Mouse (Mus musculus) CH12.LX (cell line): ENCODE measurements at regions not wholly inside any gene's neighbourhood (a gene's known extent, or its start where the extent isn't known, plus 50 kb on each side); places are given as distances from the start of the nearest gene placed in this dataset.
"Not testable (repeated sequence)": the region's sequence is repeated elsewhere in the genome, so short reads cannot be mapped to it uniquely, and the experiment has no call there.

ENCODE experiments used
- DNase-seq: peaks from one replicate; pipeline ENCODE4 v3.0.0-alpha.2; 2013; ENCODE audit errors: extremely low read depth
- H3K27ac ChIP-seq: 2 replicates; pipeline ENCODE4 v1.5.1; 2012; ENCODE audit warnings: low read depth, mild to moderate bottlenecking, control low read depth, moderate library complexity; ENCODE audit not compliant: insufficient read depth
- H3K27me3 ChIP-seq: replicated peaks from 2 replicates; pipeline ENCODE3; 2012; ENCODE audit warnings: inconsistent platforms
- H3K36me3 ChIP-seq, 2 experiments: replicated peaks in 1 of 2; 2 replicates each; pipeline versions ENCODE3 to v1.6.1; 2012; ENCODE audit warnings: inconsistent platforms in 1 of 2, low read length in 1 of 2, mild to moderate bottlenecking in 1 of 2, mixed read lengths in 1 of 2, moderate library complexity in 1 of 2; ENCODE audit not compliant: control insufficient read depth in 1 of 2, insufficient read depth in 1 of 2
- H3K4me1 ChIP-seq, 2 experiments: 2 replicates each; pipeline ENCODE4 v1.6.1; 2012; ENCODE audit warnings: inconsistent platforms in 1 of 2, moderate library complexity in 1 of 2; ENCODE audit not compliant: insufficient read depth in 2 of 2, control insufficient read depth in 1 of 2
- H3K4me2 ChIP-seq: 2 replicates; pipeline ENCODE4 v1.6.1; 2012; ENCODE audit warnings: low read depth, mild to moderate bottlenecking, control low read depth; ENCODE audit not compliant: poor library complexity, insufficient read depth, severe bottlenecking
- H3K4me3 ChIP-seq, 3 experiments: fragments of 150-350 bp in 1 of 3; sonication (generic) in 1 of 3; replicated peaks in 1 of 3; 2 replicates each; pipeline versions ENCODE3 to v1.5.1; 2011 to 2012; ENCODE audit warnings: low read depth in 2 of 3, low read length in 2 of 3, mild to moderate bottlenecking in 2 of 3, moderate library complexity in 2 of 3, control low read depth in 1 of 3, improper control_type of control experiment in 1 of 3, inconsistent platforms in 1 of 3, mixed read lengths in 1 of 3; ENCODE audit not compliant: poor library complexity in 1 of 3
- H3K79me2 ChIP-seq: replicated peaks from 2 replicates; pipeline ENCODE4 v1.6.1; 2012; ENCODE audit warnings: mild to moderate bottlenecking, moderate library complexity; ENCODE audit not compliant: control insufficient read depth, poor library complexity, insufficient read depth, severe bottlenecking; ENCODE audit errors: extremely low read depth
- H3K9ac ChIP-seq: 2 replicates; pipeline ENCODE4 v1.6.1; 2012; ENCODE audit warnings: low read depth, mild to moderate bottlenecking, control low read depth, moderate library complexity; ENCODE audit not compliant: insufficient read depth
- H3K9me3 ChIP-seq: replicated peaks from 2 replicates; pipeline ENCODE3; 2012; ENCODE audit warnings: low read length, inconsistent platforms, mixed read lengths
- CTCF ChIP-seq, 2 experiments: IDR thresholded peaks in 1 of 2; conservative IDR thresholded peaks in 1 of 2; 2 replicates each; pipeline ENCODE4 v1.5.1; 2011 to 2012; ENCODE audit warnings: low read depth in 2 of 2, low read length in 2 of 2, improper control_type of control experiment in 1 of 2, inconsistent platforms in 1 of 2, mild to moderate bottlenecking in 1 of 2, moderate library complexity in 1 of 2
- ELF1 ChIP-seq: IDR thresholded peaks from 2 replicates; pipeline ENCODE4 v1.6.1; 2014; ENCODE audit warnings: low read depth, mild to moderate bottlenecking, inconsistent platforms, low read length, improper control_type of control experiment
- JUND ChIP-seq: conservative IDR thresholded peaks from 2 replicates; pipeline ENCODE4 v1.6.1; 2011; ENCODE audit warnings: low read depth, low read length, improper control_type of control experiment
- MAFK ChIP-seq: IDR thresholded peaks from 2 replicates; pipeline ENCODE4 v1.6.1; 2011; ENCODE audit warnings: low read length, improper control_type of control experiment; ENCODE audit not compliant: insufficient replicate concordance
- MAZ ChIP-seq: IDR thresholded peaks from 2 replicates; pipeline ENCODE4 v1.6.1; 2012; ENCODE audit warnings: low read depth, mild to moderate bottlenecking, inconsistent platforms, low read length, improper control_type of control experiment, moderate library complexity
- MXI1 ChIP-seq: IDR thresholded peaks from 2 replicates; pipeline ENCODE4 v1.6.1; 2011; ENCODE audit warnings: mild to moderate bottlenecking, low read depth, low read length, improper control_type of control experiment
- POLR2AphosphoS2 ChIP-seq: IDR thresholded peaks from 2 replicates; pipeline ENCODE4 v1.6.1; 2011; ENCODE audit warnings: low read depth, low read length, improper control_type of control experiment
- RAD21 ChIP-seq: IDR thresholded peaks from 2 replicates; pipeline ENCODE4 v1.6.1; 2011; ENCODE audit warnings: low read depth, mild to moderate bottlenecking, low read length, improper control_type of control experiment, moderate library complexity
- SIN3A ChIP-seq: IDR thresholded peaks from 2 replicates; pipeline ENCODE4 v1.6.1; 2012; ENCODE audit warnings: low read length, improper control_type of control experiment, inconsistent platforms
- SMC3 ChIP-seq: IDR thresholded peaks from 2 replicates; pipeline ENCODE4 v1.6.1; 2011; ENCODE audit warnings: low read depth, low read length, improper control_type of control experiment
- USF2 ChIP-seq: conservative IDR thresholded peaks from 2 replicates; pipeline ENCODE4 v1.6.1; 2011; ENCODE audit warnings: low read depth, low read length, improper control_type of control experiment
- ZC3H11A ChIP-seq: IDR thresholded peaks from 2 replicates; pipeline ENCODE4 v1.6.1; 2012; ENCODE audit warnings: low read depth, mild to moderate bottlenecking, inconsistent platforms, low read length, improper control_type of control experiment
- ZNF384 ChIP-seq: IDR thresholded peaks from 2 replicates; pipeline ENCODE4 v1.6.1; 2012; ENCODE audit warnings: low read depth, low read length, improper control_type of control experiment, inconsistent platforms
- dilution Hi-C: fragments of 300-500 bp; cut with MboI; formaldehyde crosslinking; loops from 2 replicates; pipeline ENCODE4 v1.14.3; 2020; ENCODE audit warnings: low sequenced_read_pairs; ENCODE audit not compliant: extremely low pct_unique_long_range_greater_than_20kb, extremely low pct_ligation_motif_present
- in situ Hi-C: fragments of 300-500 bp; cut with MboI; formaldehyde crosslinking; loops from 3 replicates; pipeline ENCODE4 v1.14.3; 2019; ENCODE audit warnings: low sequenced_read_pairs, low pct_ligation_motif_present, low pct_unique_long_range_greater_than_20kb, mixed read lengths

DNA sequence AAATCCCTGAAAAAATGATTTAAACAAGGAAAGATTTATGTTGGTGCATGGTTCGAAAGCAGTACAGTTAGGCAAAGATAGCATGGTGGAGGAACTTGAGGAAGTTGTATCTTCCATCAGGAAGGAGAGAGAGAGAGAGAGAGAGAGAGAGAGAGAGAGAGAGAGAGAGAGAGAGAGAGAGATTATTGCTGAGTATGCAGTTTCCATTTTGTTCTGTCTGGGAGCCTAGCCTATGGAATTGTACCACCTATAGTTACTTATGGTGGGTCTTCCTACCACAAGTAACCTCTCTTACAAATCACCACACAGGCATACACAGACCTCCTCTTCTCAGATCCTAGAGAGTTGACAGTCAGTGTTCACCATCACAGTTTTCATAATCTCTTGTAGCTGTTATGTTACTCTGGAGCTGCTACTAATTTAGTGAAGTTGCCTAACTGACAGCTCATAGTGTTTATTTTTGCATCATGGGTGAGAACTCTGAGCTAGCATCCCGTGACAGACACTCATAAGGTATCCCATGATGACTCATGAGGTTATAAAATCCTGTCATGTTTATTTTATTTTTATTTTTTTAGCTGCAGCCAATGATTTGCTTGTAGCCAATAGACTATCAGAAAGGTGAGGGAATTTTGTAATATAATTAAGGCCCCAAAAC lies 132.2 kb upstream of the Rasgrp1 start:
- H3K9ac ChIP-seq: no peak overlapping the region
- dilution Hi-C loops (no loop called here), in situ Hi-C loops (loop anchor here (25.0 kb wide), 1 partner anchor 588 kb away; the partner anchor contains the start of gene Tmco5)
- TF ChIP-seq ZC3H11A: no peak
- peak; percentile 84 for TF ChIP-seq MAFK
- H3K79me2 ChIP-seq: no peaks in the 10 kb centered on the region
- H3K4me1 ChIP-seq: no peaks in the 10 kb centered on the region
- H3K27ac ChIP-seq: no peak overlapping the region
- H3K27me3 ChIP-seq: no peaks in the 10 kb centered on the region
- no peaks in the 10 kb centered on the region for H3K9me3 ChIP-seq
- no peak overlapping the region for H3K4me2 ChIP-seq
- no peaks in the 10 kb centered on the region for H3K36me3 ChIP-seq
- DNase-seq: no peak
- H3K4me3 ChIP-seq: no peak overlapping the region

DNA sequence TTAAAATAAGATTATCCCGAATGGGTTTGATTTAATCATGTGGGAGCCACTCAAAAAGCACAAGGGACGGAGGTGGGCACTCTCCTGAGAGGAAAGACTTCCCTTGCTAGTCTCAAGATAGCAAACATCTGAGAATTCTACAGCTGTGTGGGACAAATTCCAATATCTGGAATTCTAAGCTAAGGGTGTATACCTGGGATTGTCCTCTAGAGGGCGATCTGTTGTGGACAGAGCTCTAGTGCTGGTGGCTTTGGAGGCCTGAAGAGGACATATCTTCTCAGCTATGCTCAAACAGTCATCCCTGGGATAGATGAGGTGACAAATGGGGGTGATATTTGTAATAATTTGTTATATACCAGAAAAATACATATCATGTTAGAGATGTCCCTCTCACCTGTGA lies 132.8 kb upstream of the Rasgrp1 start:
- H3K27me3 ChIP-seq: no peaks in the 10 kb centered on the region
- H3K4me1 ChIP-seq: no peaks in the 10 kb centered on the region
- in situ Hi-C loops: no loop called here
- no peaks in the 10 kb centered on the region for H3K9me3 ChIP-seq
- TF ChIP-seq MXI1: no peak
- TF ChIP-seq SIN3A: no peak
- no peak for TF ChIP-seq MAFK
- peak; percentile 8 for TF ChIP-seq RAD21
- TF ChIP-seq SMC3: no peak
- no peak for TF ChIP-seq POLR2AphosphoS2
- peak; percentile 56 to 70 for TF ChIP-seq CTCF (conservative IDR thresholded peaks at IDR 0.05 in 1 of 2, IDR thresholded peaks at IDR 0.05 in 1 of 2; ENCODE audit: low read depth in 2 of 2, low read length in 2 of 2)
- TF ChIP-seq USF2: no peak
- TF ChIP-seq JUND: no peak
- no peak for TF ChIP-seq ZNF384
- no peak for TF ChIP-seq ELF1
- TF ChIP-seq MAZ: no peak
- dilution Hi-C loops: no loop called here
- no peak overlapping the region for H3K9ac ChIP-seq
- no peaks in the 10 kb centered on the region for H3K36me3 ChIP-seq
- H3K4me2 ChIP-seq: no peak overlapping the region
- no peaks in the 10 kb centered on the region for H3K79me2 ChIP-seq
- peak; percentile 8 for DNase-seq
- H3K4me3 ChIP-seq: no peak overlapping the region
- no peak overlapping the region for H3K27ac ChIP-seq

DNA sequence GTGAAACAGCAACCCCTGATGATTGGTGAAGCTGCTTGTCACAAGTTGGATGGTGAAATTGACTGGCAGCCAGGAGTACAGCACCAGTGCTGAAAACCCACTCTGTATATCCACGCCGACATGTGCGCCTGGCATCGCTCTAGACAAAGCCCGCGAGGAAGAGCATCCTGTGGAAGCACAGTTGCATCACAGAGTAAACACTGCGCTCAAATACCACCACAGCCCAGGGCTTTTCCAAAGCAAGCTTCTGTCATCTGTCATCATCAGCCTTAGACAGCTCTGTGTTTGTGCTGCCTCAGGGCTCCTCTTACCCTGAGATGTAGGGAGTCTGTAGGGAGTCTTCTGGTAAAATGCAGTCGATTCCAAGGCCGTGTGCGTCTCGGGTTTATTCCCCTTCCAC lies 134.7 kb upstream of the Rasgrp1 start:
- H3K4me2 ChIP-seq, DNase-seq, H3K27ac ChIP-seq, H3K79me2 ChIP-seq, H3K4me1 ChIP-seq, H3K9ac ChIP-seq, dilution Hi-C loops, H3K36me3 ChIP-seq, H3K4me3 ChIP-seq, in situ Hi-C loops, H3K27me3 ChIP-seq, H3K9me3 ChIP-seq: not testable (repeated sequence)

DNA sequence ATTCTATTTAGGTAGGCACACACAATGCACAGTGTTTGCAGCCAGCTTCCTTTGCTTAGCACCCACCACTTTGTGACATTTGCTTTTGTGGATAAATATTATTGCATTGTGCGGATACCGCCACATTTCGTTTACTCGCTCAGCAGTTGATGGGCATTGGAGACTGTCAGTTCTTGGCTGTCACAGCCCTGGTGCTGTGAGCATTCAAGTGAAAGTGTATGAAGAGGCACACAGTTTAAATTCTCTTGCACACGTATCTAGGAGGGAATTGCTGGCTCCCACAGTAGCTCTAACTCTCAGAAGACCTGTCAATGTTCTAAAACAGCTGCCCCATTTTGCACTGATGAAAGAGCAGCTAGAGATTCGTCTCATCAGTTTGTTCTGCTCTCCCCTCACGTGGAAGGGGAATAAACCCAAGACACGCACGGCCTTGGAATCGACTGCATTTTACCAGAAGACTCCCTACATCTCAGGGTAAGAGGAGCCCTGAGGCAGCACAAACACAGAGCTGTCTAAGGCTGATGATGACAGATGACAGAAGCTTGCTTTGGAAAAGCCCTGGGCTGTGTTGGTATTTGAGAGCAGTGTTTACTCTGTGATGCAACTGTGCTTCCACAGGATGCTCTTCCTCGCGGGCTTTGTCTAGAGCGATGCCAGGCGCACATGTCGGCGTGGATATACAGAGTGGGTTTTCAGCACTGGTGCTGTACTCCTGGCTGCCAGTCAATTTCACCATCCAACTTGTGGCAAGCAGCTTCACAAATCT lies 136.6 kb upstream of the Rasgrp1 start:
- H3K36me3 ChIP-seq, H3K9ac ChIP-seq, H3K27ac ChIP-seq, in situ Hi-C loops, H3K4me2 ChIP-seq, dilution Hi-C loops, H3K27me3 ChIP-seq, H3K4me3 ChIP-seq, H3K4me1 ChIP-seq, H3K79me2 ChIP-seq, H3K9me3 ChIP-seq, DNase-seq: not testable (repeated sequence)
